Comparison of ENCODE assay signal across 8 mouse cellular contexts in the genomic region with DNA sequence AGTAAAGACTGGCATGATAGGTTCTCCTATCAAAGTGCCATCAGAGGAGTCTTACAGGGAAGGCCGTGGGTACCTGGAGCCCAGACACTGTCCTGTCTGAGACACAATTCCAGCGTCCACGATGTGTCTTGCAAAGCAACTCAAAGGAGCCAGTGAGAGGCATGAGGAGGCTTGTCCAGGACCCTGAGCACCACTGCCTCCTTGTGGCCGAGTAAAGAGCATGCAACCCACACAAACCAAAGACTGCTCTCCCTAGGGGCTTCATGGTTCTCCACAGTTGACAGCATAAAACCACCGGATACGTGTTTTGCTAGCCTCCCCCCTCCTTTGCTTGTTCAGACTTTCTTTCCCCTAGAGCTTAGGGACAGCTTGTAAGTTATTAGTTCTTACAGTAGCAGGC. TPM values are rescaled to one million over a fixed set of nuclear protein-coding genes. Genes with fewer than 3 reads are reported as not detected.
DNase-seq lines count a peak whose midpoint lies in the region; ATAC-seq and TF ChIP-seq lines count a peak whose summit lies in the region.

No protein-coding gene starts in this region.

- TF ChIP-seq POLR2A in limb, embryonic 14.5 days (IDR thresholded peaks at IDR 0.05; ENCODE audit: borderline replicate concordance, extremely low read depth, insufficient read depth, insufficient read length) = no peak

- no peak overlapping the region for H3K4me3 ChIP-seq in forebrain, embryonic 14.5 days (ENCODE audit: low read depth, low read length)
- no peak overlapping the region for H3K4me3 ChIP-seq in forebrain, embryonic 16.5 days (replicated peaks; ENCODE audit: low read length)
- H3K4me3 ChIP-seq in midbrain, embryonic 11.5 days (ENCODE audit: low read depth, low read length) = no peak overlapping the region
- H3K4me3 ChIP-seq in midbrain, embryonic 13.5 days (replicated peaks) = no peak overlapping the region
- no peak overlapping the region for H3K4me3 ChIP-seq in limb, embryonic 14.5 days (replicated peaks; ENCODE audit: low read length)

- H3K36me3 ChIP-seq in forebrain, embryonic 14.5 days (ENCODE audit: control insufficient read depth, insufficient read depth, low read length) = no peaks in the 10 kb centered on the region
- no peaks in the 10 kb centered on the region for H3K36me3 ChIP-seq in forebrain, embryonic 16.5 days (ENCODE audit: control insufficient read depth, insufficient read depth)
- no peaks in the 10 kb centered on the region for H3K36me3 ChIP-seq in midbrain, embryonic 11.5 days (ENCODE audit: control insufficient read depth, insufficient read depth, low read length)
- no peaks in the 10 kb centered on the region for H3K36me3 ChIP-seq in midbrain, embryonic 13.5 days
- H3K36me3 ChIP-seq in limb, embryonic 14.5 days (ENCODE audit: control insufficient read depth, insufficient read depth, low read length) = no peaks in the 10 kb centered on the region

- H3K27me3 ChIP-seq in forebrain, embryonic 14.5 days (replicated peaks; ENCODE audit: control insufficient read depth, insufficient read depth, low read length) = no peaks in the 10 kb centered on the region
- H3K27me3 ChIP-seq in forebrain, embryonic 16.5 days (replicated peaks; ENCODE audit: control insufficient read depth, insufficient read depth, low read length) = no peaks in the 10 kb centered on the region
- no peaks in the 10 kb centered on the region for H3K27me3 ChIP-seq in midbrain, embryonic 11.5 days (ENCODE audit: control insufficient read depth, insufficient read depth, low read length)
- no peaks in the 10 kb centered on the region for H3K27me3 ChIP-seq in midbrain, embryonic 13.5 days
- no peaks in the 10 kb centered on the region for H3K27me3 ChIP-seq in limb, embryonic 14.5 days (ENCODE audit: control insufficient read depth, insufficient read depth, low read length)

- DNase-seq in forebrain, embryonic 14.5 days (ENCODE audit: low spot score) = peak; percentile 36
- DNase-seq in midbrain, embryonic 11.5 days (ENCODE audit: low spot score, missing footprints) = no peak
- peak; percentile 18 for DNase-seq in c-Kit-positive CD71-positive TER-119-positive erythroid progenitor cells, embryonic 14.5 days (ENCODE audit: low spot score)
- DNase-seq in limb, embryonic 14.5 days (ENCODE audit: low spot score) = peak; percentile 27
- DNase-seq in retina, postnatal 7 days (ENCODE audit: low read depth, low spot score) = peak; percentile 11
- no peak for DNase-seq in left cerebral cortex, postnatal 14 days (ENCODE audit: low spot score in 2 of 2)

- no peak overlapping the region for H3K9ac ChIP-seq in forebrain, embryonic 14.5 days (ENCODE audit: low read length)
- no peak overlapping the region for H3K9ac ChIP-seq in forebrain, embryonic 16.5 days (replicated peaks; ENCODE audit: low read depth, low read length)
- no peak overlapping the region for H3K9ac ChIP-seq in midbrain, embryonic 11.5 days (ENCODE audit: low read length)
- H3K9ac ChIP-seq in midbrain, embryonic 13.5 days (replicated peaks) = no peak overlapping the region
- no peak overlapping the region for H3K9ac ChIP-seq in limb, embryonic 14.5 days (ENCODE audit: low read depth, low read length, severe bottlenecking)

- no peaks in the 10 kb centered on the region for H3K4me1 ChIP-seq in forebrain, embryonic 14.5 days (ENCODE audit: control insufficient read depth, insufficient read depth, low read length)
- H3K4me1 ChIP-seq in forebrain, embryonic 16.5 days (replicated peaks; ENCODE audit: control insufficient read depth, insufficient read depth, low read length) = peaks cover 7% of the 10 kb centered on the region
- H3K4me1 ChIP-seq in midbrain, embryonic 11.5 days (ENCODE audit: control insufficient read depth, insufficient read depth, low read length) = no peaks in the 10 kb centered on the region
- H3K4me1 ChIP-seq in midbrain, embryonic 13.5 days (replicated peaks) = no peaks in the 10 kb centered on the region
- peaks cover 8% of the 10 kb centered on the region for H3K4me1 ChIP-seq in limb, embryonic 14.5 days (ENCODE audit: control insufficient read depth, insufficient read depth, low read length)

- intact Hi-C loops in left cerebral cortex, postnatal 14 days (cut with DNase I) = loop anchor here (2.0 to 5.0 kb wide), 2 partner anchors 40 to 61 kb away; partner anchors contain the start of gene Fry

- H3K4me2 ChIP-seq in forebrain, embryonic 14.5 days (ENCODE audit: low read length) = no peak overlapping the region
- no peak overlapping the region for H3K4me2 ChIP-seq in forebrain, embryonic 16.5 days (ENCODE audit: low read length)
- no peak overlapping the region for H3K4me2 ChIP-seq in midbrain, embryonic 11.5 days
- H3K4me2 ChIP-seq in midbrain, embryonic 13.5 days (replicated peaks) = no peak overlapping the region
- no peak overlapping the region for H3K4me2 ChIP-seq in limb, embryonic 14.5 days (replicated peaks; ENCODE audit: low read depth, low read length, severe bottlenecking)

- WGBS in forebrain, embryonic 14.5 days = 50% methylated on average over 6 of the region's 6 CpGs
- 40% methylated on average over 6 of the region's 6 CpGs for WGBS in forebrain, embryonic 16.5 days
- 39% methylated on average over 6 of the region's 6 CpGs for WGBS in midbrain, embryonic 11.5 days
- WGBS in midbrain, embryonic 13.5 days = 54% methylated on average over 6 of the region's 6 CpGs
- 45% methylated on average over 6 of the region's 6 CpGs for WGBS in limb, embryonic 14.5 days

- ATAC-seq in forebrain, embryonic 14.5 days = no peak
- ATAC-seq in forebrain, embryonic 16.5 days = no peak
- ATAC-seq in midbrain, embryonic 11.5 days (ENCODE audit: low FRiP score) = 0 out of 2 replicates have a peak, but pooled peaks have one; percentile 26
- no peak for ATAC-seq in midbrain, embryonic 13.5 days
- ATAC-seq in limb, embryonic 14.5 days (ENCODE audit: low FRiP score, low read depth) = no peak

- H3K27ac ChIP-seq in forebrain, embryonic 14.5 days (ENCODE audit: low read depth, low read length) = no peak overlapping the region
- no peak overlapping the region for H3K27ac ChIP-seq in forebrain, embryonic 16.5 days (ENCODE audit: low read length)
- no peak overlapping the region for H3K27ac ChIP-seq in midbrain, embryonic 11.5 days (ENCODE audit: low read depth, low read length)
- H3K27ac ChIP-seq in midbrain, embryonic 13.5 days = no peak overlapping the region
- no peak overlapping the region for H3K27ac ChIP-seq in limb, embryonic 14.5 days (replicated peaks; ENCODE audit: low read depth, low read length)

- H3K9me3 ChIP-seq in forebrain, embryonic 14.5 days (replicated peaks; ENCODE audit: control insufficient read depth, low read length) = no peaks in the 10 kb centered on the region
- H3K9me3 ChIP-seq in forebrain, embryonic 16.5 days (ENCODE audit: control insufficient read depth, low read length) = no peaks in the 10 kb centered on the region
- no peaks in the 10 kb centered on the region for H3K9me3 ChIP-seq in midbrain, embryonic 11.5 days (ENCODE audit: control insufficient read depth, low read length)
- H3K9me3 ChIP-seq in midbrain, embryonic 13.5 days = no peaks in the 10 kb centered on the region
- no peaks in the 10 kb centered on the region for H3K9me3 ChIP-seq in limb, embryonic 14.5 days (ENCODE audit: control insufficient read depth, low read length)

RNA-seq across cellular contexts. Expression of gene Fry, which starts 39.2 kb away (rescaled TPM):
- polyA plus RNA-seq in forebrain, embryonic 14.5 days (2014; fragmentation: Nextera tagmentation; extraction: Ambion mirVana) = 27.4 and 38.9 TPM in 2 replicates
- 35.1 and 45.4 TPM in 2 replicates for polyA plus RNA-seq in forebrain, embryonic 16.5 days (2015; fragmentation: Nextera tagmentation; extraction: Ambion mirVana)
- polyA plus RNA-seq in midbrain, embryonic 11.5 days (2014; fragmentation: Nextera tagmentation; extraction: Ambion mirVana) = 8.8 and 9.1 TPM in 2 replicates
- 35.4 and 37.4 TPM in 2 replicates for polyA plus RNA-seq in midbrain, embryonic 13.5 days (2015; fragmentation: Nextera tagmentation; extraction: Ambion mirVana)
- polyA plus RNA-seq in limb, embryonic 14.5 days (2012; rRNA removed) = 13.5 and 16.5 TPM in 2 replicates
- polyA plus RNA-seq in limb, embryonic 14.5 days (2014; fragmentation: Nextera tagmentation; extraction: Ambion mirVana) = 10.0 and 12.5 TPM in 2 replicates
- total RNA-seq in left cerebral cortex, postnatal 14 days (2021) = 100 to 1,000 TPM; 189 to 195 TPM

Comparison
In these comparisons a context has a peak if more than half of its experiments do, and no peak if none do; other contexts are left out.
1. DNase-seq: peak in forebrain, embryonic 14.5 days (single experiment), c-Kit-positive CD71-positive TER-119-positive erythroid progenitor cells, embryonic 14.5 days (single experiment), limb, embryonic 14.5 days (single experiment) and retina, postnatal 7 days (single experiment); none in midbrain, embryonic 11.5 days (single experiment) and left cerebral cortex, postnatal 14 days (0 of 2).